Mouse (Mus musculus): ENCODE data around the gene Ush2a. TPM values are rescaled to one million over a fixed set of nuclear protein-coding genes. Genes with fewer than 3 reads are reported as not detected.

Ush2a gene
- polyA plus RNA-seq, 1 experiment from 2014 or later = 0.10 TPM

GRCm38 (mm10) chr1:188354726-188355125 lies 92.9 kb downstream of the Ush2a start:
- H3K4me1 ChIP-seq (replicated peaks; ENCODE audit: control insufficient read depth, insufficient read depth, low read length) = no peaks in the 10 kb centered on the region
- H3K27me3 ChIP-seq (replicated peaks; ENCODE audit: control insufficient read depth, insufficient read depth, low read length) = no peaks in the 10 kb centered on the region
- ATAC-seq (replicated peaks; ENCODE audit: low FRiP score) (no peak), DNase-seq (ENCODE audit: low spot score) (no peak)
- H3K9me3 ChIP-seq (ENCODE audit: control insufficient read depth, low read length) = no peaks in the 10 kb centered on the region
- no peak overlapping the region for H3K4me3 ChIP-seq (ENCODE audit: low read depth, low read length)
- no peak overlapping the region for H3K4me2 ChIP-seq
- 77% methylated on average over 2 of the region's 2 CpGs for WGBS
- H3K27ac ChIP-seq (ENCODE audit: low read depth, low read length) = no peak overlapping the region
- no peak overlapping the region for H3K9ac ChIP-seq (ENCODE audit: low read depth, low read length)
- H3K36me3 ChIP-seq (ENCODE audit: control insufficient read depth, insufficient read depth, low read length) = no peaks in the 10 kb centered on the region

GRCm38 (mm10) chr1:188363548-188363947 lies 101.7 kb downstream of the Ush2a start:
- no peak overlapping the region for H3K9ac ChIP-seq (ENCODE audit: low read depth, low read length)
- no peak overlapping the region for H3K4me2 ChIP-seq
- no peaks in the 10 kb centered on the region for H3K4me1 ChIP-seq (replicated peaks; ENCODE audit: control insufficient read depth, insufficient read depth, low read length)
- no peaks in the 10 kb centered on the region for H3K36me3 ChIP-seq (ENCODE audit: control insufficient read depth, insufficient read depth, low read length)
- no peaks in the 10 kb centered on the region for H3K9me3 ChIP-seq (ENCODE audit: control insufficient read depth, low read length)
- WGBS = 78% methylated on average over 3 of the region's 3 CpGs
- no peak overlapping the region for H3K27ac ChIP-seq (ENCODE audit: low read depth, low read length)
- no peak for ATAC-seq (replicated peaks; ENCODE audit: low FRiP score)
- no peak overlapping the region for H3K4me3 ChIP-seq (ENCODE audit: low read depth, low read length)
- DNase-seq (ENCODE audit: low spot score) = no peak
- no peaks in the 10 kb centered on the region for H3K27me3 ChIP-seq (replicated peaks; ENCODE audit: control insufficient read depth, insufficient read depth, low read length)

- whole genome bisulfite sequencing = 44% methylated on average over 1 of the region's 1 CpGs
- no peak overlapping the region for H3K4me3 ChIP-seq (ENCODE audit: low read depth, low read length)
- H3K4me1 ChIP-seq (replicated peaks; ENCODE audit: control insufficient read depth, insufficient read depth, low read length) = peaks cover 25% of the 10 kb centered on the region
- no peaks in the 10 kb centered on the region for H3K27me3 ChIP-seq (replicated peaks; ENCODE audit: control insufficient read depth, insufficient read depth, low read length)
- no peaks in the 10 kb centered on the region for H3K36me3 ChIP-seq (ENCODE audit: control insufficient read depth, insufficient read depth, low read length)
- no peaks in the 10 kb centered on the region for H3K9me3 ChIP-seq (ENCODE audit: control insufficient read depth, low read length)
- peak; percentile 31 for DNase-seq (ENCODE audit: low spot score)
- peak overlapping the region; percentile 81 for H3K27ac ChIP-seq (ENCODE audit: low read depth, low read length)
- no peak for ATAC-seq (replicated peaks; ENCODE audit: low FRiP score)
- no peak overlapping the region for H3K9ac ChIP-seq (ENCODE audit: low read depth, low read length)
- H3K4me2 ChIP-seq = no peak overlapping the region
Observed at GRCm38 (mm10) chr1:188385180-188385579, 123.4 kb downstream of the Ush2a start.

GRCm38 (mm10) chr1:188385733-188386261 lies 124.0 kb downstream of the Ush2a start:
- peaks cover 25% of the 10 kb centered on the region for H3K4me1 ChIP-seq (replicated peaks; ENCODE audit: control insufficient read depth, insufficient read depth, low read length)
- H3K4me2 ChIP-seq = no peak overlapping the region
- H3K9ac ChIP-seq (ENCODE audit: low read depth, low read length) = peak overlapping the region; percentile 10; the same call in 1 of the 2 replicates
- peak overlapping the region; percentile 81 for H3K27ac ChIP-seq (ENCODE audit: low read depth, low read length)
- peak; percentile 55 for ATAC-seq (replicated peaks; ENCODE audit: low FRiP score)
- H3K9me3 ChIP-seq (ENCODE audit: control insufficient read depth, low read length) = no peaks in the 10 kb centered on the region
- H3K4me3 ChIP-seq (ENCODE audit: low read depth, low read length) = no peak overlapping the region
- no peaks in the 10 kb centered on the region for H3K27me3 ChIP-seq (replicated peaks; ENCODE audit: control insufficient read depth, insufficient read depth, low read length)
- H3K36me3 ChIP-seq (ENCODE audit: control insufficient read depth, insufficient read depth, low read length) = no peaks in the 10 kb centered on the region
- peak; percentile 34 for DNase-seq (ENCODE audit: low spot score)
- WGBS = 33% methylated on average over 7 of the region's 7 CpGs

- Histone ChIP-seq H3K4me2 (no peak overlapping the region; the same call in 1 of the 2 replicates), H3K9me3 (ENCODE audit: control insufficient read depth, low read length) (no peaks in the 10 kb centered on the region), H3K4me3 (ENCODE audit: low read depth, low read length) (no peak overlapping the region), H3K36me3 (ENCODE audit: control insufficient read depth, insufficient read depth, low read length) (no peaks in the 10 kb centered on the region), H3K27me3 (replicated peaks; ENCODE audit: control insufficient read depth, insufficient read depth, low read length) (no peaks in the 10 kb centered on the region), H3K27ac (ENCODE audit: low read depth, low read length) (peak overlapping the region; percentile 68; the same call in 1 of the 2 replicates), H3K4me1 (replicated peaks; ENCODE audit: control insufficient read depth, insufficient read depth, low read length) (peaks cover 25% of the 10 kb centered on the region), H3K9ac (ENCODE audit: low read depth, low read length) (no peak overlapping the region)
- ATAC-seq (replicated peaks; ENCODE audit: low FRiP score) = peak; percentile 37
- no peak for DNase-seq (ENCODE audit: low spot score)
- 59% methylated on average over 3 of the region's 3 CpGs for WGBS
Observed at GRCm38 (mm10) chr1:188387321-188387720, 125.5 kb downstream of the Ush2a start.

GRCm38 (mm10) chr1:188387820-188388471 lies 126.1 kb downstream of the Ush2a start:
- 18% methylated on average over 2 of the region's 2 CpGs for WGBS
- H3K4me2 ChIP-seq = no peak overlapping the region
- ATAC-seq (replicated peaks; ENCODE audit: low FRiP score) (peak; percentile 92), DNase-seq (ENCODE audit: low spot score) (peak; percentile 54)
- H3K9ac ChIP-seq (ENCODE audit: low read depth, low read length) = no peak overlapping the region
- H3K4me3 ChIP-seq (ENCODE audit: low read depth, low read length) = no peak overlapping the region
- peak overlapping the region; percentile 83 for H3K27ac ChIP-seq (ENCODE audit: low read depth, low read length)
- no peaks in the 10 kb centered on the region for H3K9me3 ChIP-seq (ENCODE audit: control insufficient read depth, low read length)
- peaks cover 25% of the 10 kb centered on the region for H3K4me1 ChIP-seq (replicated peaks; ENCODE audit: control insufficient read depth, insufficient read depth, low read length)
- no peaks in the 10 kb centered on the region for H3K27me3 ChIP-seq (replicated peaks; ENCODE audit: control insufficient read depth, insufficient read depth, low read length)
- no peaks in the 10 kb centered on the region for H3K36me3 ChIP-seq (ENCODE audit: control insufficient read depth, insufficient read depth, low read length)

- no peak overlapping the region for H3K4me2 ChIP-seq
- H3K27ac ChIP-seq (ENCODE audit: low read depth, low read length) = no peak overlapping the region
- DNase-seq (ENCODE audit: low spot score) = no peak
- no peak overlapping the region for H3K4me3 ChIP-seq (ENCODE audit: low read depth, low read length)
- H3K9me3 ChIP-seq (ENCODE audit: control insufficient read depth, low read length) = no peaks in the 10 kb centered on the region
- peaks cover 20% of the 10 kb centered on the region for H3K4me1 ChIP-seq (replicated peaks; ENCODE audit: control insufficient read depth, insufficient read depth, low read length)
- no peaks in the 10 kb centered on the region for H3K36me3 ChIP-seq (ENCODE audit: control insufficient read depth, insufficient read depth, low read length)
- no peaks in the 10 kb centered on the region for H3K27me3 ChIP-seq (replicated peaks; ENCODE audit: control insufficient read depth, insufficient read depth, low read length)
- H3K9ac ChIP-seq (ENCODE audit: low read depth, low read length) = no peak overlapping the region
- WGBS = 75% methylated on average over 6 of the region's 6 CpGs
- ATAC-seq (replicated peaks; ENCODE audit: low FRiP score) = no peak
Observed at GRCm38 (mm10) chr1:188390080-188390479, 128.3 kb downstream of the Ush2a start.

GRCm38 (mm10) chr1:188407176-188407575 lies 145.4 kb downstream of the Ush2a start:
- no peaks in the 10 kb centered on the region for H3K9me3 ChIP-seq (ENCODE audit: control insufficient read depth, low read length)
- no peaks in the 10 kb centered on the region for H3K27me3 ChIP-seq (replicated peaks; ENCODE audit: control insufficient read depth, insufficient read depth, low read length)
- no peak overlapping the region for H3K4me3 ChIP-seq (ENCODE audit: low read depth, low read length)
- DNase-seq (ENCODE audit: low spot score) (no peak), ATAC-seq (replicated peaks; ENCODE audit: low FRiP score) (peak; percentile 74)
- no peak overlapping the region for H3K27ac ChIP-seq (ENCODE audit: low read depth, low read length)
- no peak overlapping the region for H3K4me2 ChIP-seq
- no peaks in the 10 kb centered on the region for H3K36me3 ChIP-seq (ENCODE audit: control insufficient read depth, insufficient read depth, low read length)
- 0 out of 2 replicates have a peak, but pooled peaks cover 4% of the 10 kb centered on the region for H3K4me1 ChIP-seq (replicated peaks; ENCODE audit: control insufficient read depth, insufficient read depth, low read length)
- no peak overlapping the region for H3K9ac ChIP-seq (ENCODE audit: low read depth, low read length)
- 64% methylated on average over 4 of the region's 4 CpGs for WGBS

All from liver, embryonic 11.5 days (tissue).